Mouse (Mus musculus): ENCODE results near the gene Cyp2d11.

DNA sequence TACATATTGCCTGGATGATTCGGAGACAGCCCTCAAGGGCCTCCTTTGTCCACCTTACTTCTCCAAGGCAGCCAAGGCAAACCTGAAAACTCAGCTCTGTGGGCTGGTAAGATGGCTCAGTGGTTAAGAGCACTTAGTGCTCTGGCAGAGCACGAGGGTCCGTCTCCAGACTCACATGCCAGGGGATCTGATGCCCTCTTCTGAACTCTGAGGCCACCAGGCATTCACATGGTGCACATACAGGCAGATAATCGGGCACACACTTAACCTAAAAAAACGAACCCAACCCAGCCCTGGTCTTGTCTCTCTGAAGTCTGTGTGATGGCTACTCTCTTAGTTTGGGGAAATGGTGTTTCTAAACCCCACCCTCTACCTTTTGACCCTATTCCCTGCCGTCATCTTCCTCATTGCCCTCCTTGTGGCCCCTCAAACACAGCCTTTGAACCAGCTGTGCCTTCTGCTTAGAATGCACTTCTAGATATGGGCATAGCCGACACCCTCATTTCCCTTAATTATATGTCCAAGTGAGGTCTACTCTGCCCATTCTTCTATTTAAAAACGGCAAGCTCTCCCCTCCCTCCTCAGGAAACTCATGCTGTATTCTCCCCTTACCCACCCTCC, 54.1 kb downstream of the Cyp2d11 start:
- no peak for TF ChIP-seq CTCF (IDR thresholded peaks at IDR 0.05; ENCODE audit: borderline replicate concordance, extremely low read depth, insufficient read depth, insufficient read length)
- no peak for TF ChIP-seq POLR2A (IDR thresholded peaks at IDR 0.05; ENCODE audit: borderline replicate concordance, extremely low read depth, insufficient read depth, insufficient read length, poor library complexity, severe bottlenecking)
